Mouse (Mus musculus) spleen, embryonic (tissue): ENCODE results near the gene Gid8.

Experiments
- CTCF ChIA-PET: fragments of 350-600 bp; sonication (Branson Sonifier 250); formaldehyde crosslinking; loops from one replicate; lab custom pipeline; 2022; lab: Charles Lee

Gid8 gene

GRCm38 (mm10) chr2:180709923-180710272, at the start of gene Gid8, which contains the start of gene Dido1:
Gene Gid8, plus strand, starts transcription at chr2:180710117.
Gene Dido1, minus strand, starts transcription at chr2:180709999.
- CTCF ChIA-PET, result interaction anchor here (0.7 to 1.5 kb wide), 2 partner anchors 17 to 31 kb away, joined by 3 to 6 read pairs; no protein-coding TSS in a partner anchor

GRCm38 (mm10) chr2:180660521-180660920, 49.4 kb upstream of the Gid8 start:
- CTCF ChIA-PET, result no interaction called here

- CTCF ChIA-PET, result no interaction called here
Observed at GRCm38 (mm10) chr2:180662008-180662407, 47.9 kb upstream of the Gid8 start.

- CTCF ChIA-PET, result no interaction called here
Observed at GRCm38 (mm10) chr2:180676706-180677105, 33.2 kb upstream of the Gid8 start.

- CTCF ChIA-PET, result interaction anchor here (0.5 to 1.1 kb wide), 4 partner anchors 21 to 629 kb away, joined by 3 to 7 read pairs (median 5); partner anchors contain the start of genes Dido1 and Gid8
Observed at GRCm38 (mm10) chr2:180678609-180679140, 31.2 kb upstream of the Gid8 start.

GRCm38 (mm10) chr2:180681225-180681624, 28.7 kb upstream of the Gid8 start:
- CTCF ChIA-PET, result interaction anchor here (1.7 kb wide), 1 partner anchor 64 kb away, joined by 4 read pairs; no protein-coding TSS in a partner anchor

GRCm38 (mm10) chr2:180683524-180683923, 26.4 kb upstream of the Gid8 start:
- CTCF ChIA-PET, result no interaction called here

- CTCF ChIA-PET, result no interaction called here
Observed at GRCm38 (mm10) chr2:180684031-180684430, 25.9 kb upstream of the Gid8 start.

- CTCF ChIA-PET, result interaction anchor here (1.0 kb wide), 1 partner anchor 16 kb away, joined by 3 read pairs; no protein-coding TSS in a partner anchor
Observed at GRCm38 (mm10) chr2:180689841-180690240, 20.1 kb upstream of the Gid8 start.

GRCm38 (mm10) chr2:180692630-180693029, 17.3 kb upstream of the Gid8 start:
- CTCF ChIA-PET, result no interaction called here

GRCm38 (mm10) chr2:180695176-180695575, 14.7 kb upstream of the Gid8 start:
- CTCF ChIA-PET, result no interaction called here

- CTCF ChIA-PET, result interaction anchor here (1.2 kb wide), 1 partner anchor 22 kb away, joined by 4 read pairs; no protein-coding TSS in a partner anchor
Observed at GRCm38 (mm10) chr2:180700457-180700856, 9.5 kb upstream of the Gid8 start.

- CTCF ChIA-PET, result no interaction called here
Observed at GRCm38 (mm10) chr2:180701053-180701766, 8.7 kb upstream of the Gid8 start.

GRCm38 (mm10) chr2:180701767-180702621, 7.9 kb upstream of the Gid8 start:
- CTCF ChIA-PET, result interaction anchor here (0.6 to 0.9 kb wide), 2 partner anchors 22 to 24 kb away, joined by 3 read pairs; no protein-coding TSS in a partner anchor

- CTCF ChIA-PET, result interaction anchor here (0.6 to 0.9 kb wide), 2 partner anchors 21 to 24 kb away, joined by 3 read pairs; no protein-coding TSS in a partner anchor
Observed at GRCm38 (mm10) chr2:180702701-180703149, 7.2 kb upstream of the Gid8 start.

GRCm38 (mm10) chr2:180703175-180703574, 6.7 kb upstream of the Gid8 start:
- CTCF ChIA-PET, result interaction anchor here (0.9 kb wide), 1 partner anchor 21 kb away, joined by 3 read pairs; no protein-coding TSS in a partner anchor

GRCm38 (mm10) chr2:180703645-180704359, 6.1 kb upstream of the Gid8 start:
- CTCF ChIA-PET, result no interaction called here

GRCm38 (mm10) chr2:180704591-180704990, 5.3 kb upstream of the Gid8 start:
- CTCF ChIA-PET, result no interaction called here

- CTCF ChIA-PET, result interaction anchor here (0.6 kb wide), 1 partner anchor 42 kb away, joined by 6 read pairs; no protein-coding TSS in a partner anchor
Observed at GRCm38 (mm10) chr2:180705066-180705465, 4.9 kb upstream of the Gid8 start.

GRCm38 (mm10) chr2:180705975-180706374, 3.9 kb upstream of the Gid8 start:
- CTCF ChIA-PET, result interaction anchor here (0.6 to 0.7 kb wide), 2 partner anchors 16 to 25 kb away, joined by 3 read pairs; no protein-coding TSS in a partner anchor
